Mouse (Mus musculus) MEL (cell line): ENCODE data around the gene Lman1l. TPM values are rescaled to one million over a fixed set of nuclear protein-coding genes. Genes with fewer than 3 reads are reported as not detected.

Experiments
- DNase-seq: peaks from one replicate; pipeline ENCODE4 v3.0.0; 2011; ENCODE audit warnings: low read depth, low spot score
- H3K27ac ChIP-seq: 2 replicates; pipeline ENCODE4 v1.5.1; 2012; ENCODE audit warnings: low read depth, mild to moderate bottlenecking, control low read depth, low read length, moderate library complexity; ENCODE audit not compliant: control insufficient read depth
- H3K27me3 ChIP-seq, 2 experiments: fragments of 150-350 bp in 1 of 2; sonication (generic) in 1 of 2; 2 replicates each; pipeline ENCODE4 v1.6.1; 2012; ENCODE audit warnings: low read length in 2 of 2, mild to moderate bottlenecking in 2 of 2, improper control_type of control experiment in 1 of 2, moderate library complexity in 1 of 2; ENCODE audit not compliant: insufficient read depth in 2 of 2, control insufficient read depth in 1 of 2
- H3K36me3 ChIP-seq, 2 experiments: 2 replicates each; pipeline ENCODE4 v1.6.1; 2012 to 2014; ENCODE audit warnings: low read length in 2 of 2, improper control_type of control experiment in 1 of 2, inconsistent platforms in 1 of 2, mild to moderate bottlenecking in 1 of 2; ENCODE audit not compliant: insufficient read depth in 2 of 2, control insufficient read depth in 1 of 2
- H3K4me1 ChIP-seq, 2 experiments: fragments of 150-350 bp in 1 of 2; sonication (generic) in 1 of 2; 2 replicates each; pipeline ENCODE4 v1.6.1; 2012; ENCODE audit warnings: low read length in 2 of 2, improper control_type of control experiment in 1 of 2, mild to moderate bottlenecking in 1 of 2; ENCODE audit not compliant: insufficient read depth in 2 of 2, control insufficient read depth in 1 of 2
- H3K4me3 ChIP-seq, 2 experiments: fragments of 150-350 bp in 1 of 2; sonication (generic) in 1 of 2; 2 replicates each; pipeline ENCODE4 v1.5.1; 2012; ENCODE audit warnings: low read depth in 2 of 2, low read length in 2 of 2, mild to moderate bottlenecking in 2 of 2, moderate library complexity in 2 of 2, control low read depth in 1 of 2, improper control_type of control experiment in 1 of 2; ENCODE audit not compliant: control insufficient read depth in 1 of 2, insufficient read depth in 1 of 2
- H3K79me2 ChIP-seq: 2 replicates; pipeline ENCODE4 v1.6.1; 2012; ENCODE audit warnings: mild to moderate bottlenecking, low read length, moderate library complexity; ENCODE audit not compliant: control insufficient read depth, poor library complexity, insufficient read depth
- H3K9ac ChIP-seq: 2 replicates; pipeline ENCODE4 v1.6.1; 2012; ENCODE audit warnings: low read depth, mild to moderate bottlenecking, control low read depth, low read length, moderate library complexity; ENCODE audit not compliant: control insufficient read depth, poor library complexity, severe bottlenecking
- H3K9me3 ChIP-seq: fragments of 150-350 bp; sonication (generic); replicated peaks from 2 replicates; pipeline ENCODE4 v1.6.1; 2012; ENCODE audit warnings: mild to moderate bottlenecking, low read length, improper control_type of control experiment, moderate library complexity; ENCODE audit not compliant: insufficient read depth
- CHD2 ChIP-seq: IDR thresholded peaks from 2 replicates; pipeline ENCODE4 v1.6.1; 2011; ENCODE audit warnings: low read length, improper control_type of control experiment
- CTCF ChIP-seq, 3 experiments: IDR thresholded peaks in 2 of 3; conservative IDR thresholded peaks in 1 of 3; 2 replicates each; pipeline ENCODE4 v1.5.1; 2011 to 2012; ENCODE audit warnings: low read length in 3 of 3, low read depth in 2 of 3, mild to moderate bottlenecking in 2 of 3, improper control_type of control experiment in 1 of 3, inconsistent platforms in 1 of 3, mixed read lengths in 1 of 3, moderate library complexity in 1 of 3; ENCODE audit not compliant: control insufficient read depth in 1 of 3, insufficient read depth in 1 of 3, poor library complexity in 1 of 3, severe bottlenecking in 1 of 3
- E2F4 ChIP-seq: IDR thresholded peaks from 2 replicates; pipeline ENCODE4 v1.6.1; 2011; ENCODE audit warnings: low read depth, low read length, improper control_type of control experiment, borderline replicate concordance
- ELF1 ChIP-seq: IDR thresholded peaks from 2 replicates; pipeline ENCODE4 v1.6.1; 2014; ENCODE audit warnings: low read depth, mild to moderate bottlenecking, inconsistent platforms, low read length, improper control_type of control experiment, moderate library complexity
- EP300 ChIP-seq, 2 experiments: IDR thresholded peaks; 2 replicates each; pipeline ENCODE4 v1.6.1; 2011; ENCODE audit warnings: improper control_type of control experiment in 2 of 2, low read length in 2 of 2, low read depth in 1 of 2, mild to moderate bottlenecking in 1 of 2
- ETS1 ChIP-seq: IDR thresholded peaks from 2 replicates; pipeline ENCODE4 v1.6.1; 2012; ENCODE audit warnings: low read depth, mild to moderate bottlenecking, inconsistent platforms, low read length, improper control_type of control experiment, moderate library complexity
- GABPA ChIP-seq: IDR thresholded peaks from 2 replicates; pipeline ENCODE4 v1.6.1; 2012; ENCODE audit warnings: low read depth, mild to moderate bottlenecking, inconsistent platforms, low read length, improper control_type of control experiment, moderate library complexity
- JUND ChIP-seq: IDR thresholded peaks from 2 replicates; pipeline ENCODE4 v1.6.1; 2011; ENCODE audit warnings: low read depth, mild to moderate bottlenecking, improper control_type of control experiment, low read length
- MAFK ChIP-seq: IDR thresholded peaks from 2 replicates; pipeline ENCODE4 v1.6.1; 2011; ENCODE audit warnings: low read depth, mild to moderate bottlenecking, low read length, improper control_type of control experiment, borderline replicate concordance
- MYB ChIP-seq: IDR thresholded peaks from 2 replicates; pipeline ENCODE4 v1.6.1; 2011; ENCODE audit warnings: mild to moderate bottlenecking, low read depth, low read length, improper control_type of control experiment
- MYC ChIP-seq: IDR thresholded peaks from 2 replicates; pipeline ENCODE4 v1.6.1; 2011; ENCODE audit warnings: low read depth, mild to moderate bottlenecking, low read length, improper control_type of control experiment, moderate library complexity
- NELFE ChIP-seq: IDR thresholded peaks from 2 replicates; pipeline ENCODE4 v1.6.1; 2011; ENCODE audit warnings: low read depth, low read length, improper control_type of control experiment
- POLR2AphosphoS5 ChIP-seq: IDR thresholded peaks from 2 replicates; pipeline ENCODE4 v1.6.1; 2012; ENCODE audit warnings: low read depth, borderline replicate concordance, mild to moderate bottlenecking, inconsistent platforms, low read length, moderate library complexity, mixed read lengths
- SIN3A ChIP-seq: IDR thresholded peaks from 2 replicates; pipeline ENCODE4 v1.6.1; 2012; ENCODE audit warnings: low read length, improper control_type of control experiment, inconsistent platforms
- TCF12 ChIP-seq: IDR thresholded peaks from 2 replicates; pipeline ENCODE4 v1.6.1; 2014; ENCODE audit warnings: low read depth, mild to moderate bottlenecking, inconsistent platforms, low read length, improper control_type of control experiment, moderate library complexity
- ZKSCAN1 ChIP-seq: IDR thresholded peaks from 2 replicates; pipeline ENCODE4 v1.6.1; 2012; ENCODE audit warnings: low read depth, mild to moderate bottlenecking, inconsistent platforms, low read length, improper control_type of control experiment, moderate library complexity
- ZMIZ1 ChIP-seq: IDR thresholded peaks from 2 replicates; pipeline ENCODE4 v1.6.1; 2012; ENCODE audit warnings: low read depth, mild to moderate bottlenecking, inconsistent platforms, low read length, improper control_type of control experiment, moderate library complexity
- ZNF384 ChIP-seq: IDR thresholded peaks from 2 replicates; pipeline ENCODE4 v1.6.1; 2012; ENCODE audit warnings: low read depth, mild to moderate bottlenecking, inconsistent platforms, low read length, improper control_type of control experiment
- polyA plus RNA-seq, 2 experiments: library from polyadenylated mRNA; stranded (reverse) in 1 of 2; unstranded in 1 of 2; fragments of >175 nt in 1 of 2; fragments of >200 nt in 1 of 2; gene quantifications; 2 replicates each; pipeline versions ENCODE4 v1.2.1 to v1.2.4; 2012; ENCODE audit warnings: low replicate concordance in 2 of 2, low read depth in 1 of 2; ENCODE audit not compliant: insufficient read length in 2 of 2, insufficient read depth in 1 of 2, missing spikeins in 1 of 2
- total RNA-seq: library from RNA; depleted of rRNA; stranded (reverse); fragments of 300-350 nt; gene quantifications from 2 replicates; pipeline ENCODE4 v1.2.3, GENCODE M21; 2012; rRNA removed

Lman1l gene
- total RNA-seq (0.08 TPM in 1 of 2 replicates, not detected in the other), polyA plus RNA-seq (under 1 TPM in 1 of 2 experiments, not detected in 1; 0.11 TPM)

DNA sequence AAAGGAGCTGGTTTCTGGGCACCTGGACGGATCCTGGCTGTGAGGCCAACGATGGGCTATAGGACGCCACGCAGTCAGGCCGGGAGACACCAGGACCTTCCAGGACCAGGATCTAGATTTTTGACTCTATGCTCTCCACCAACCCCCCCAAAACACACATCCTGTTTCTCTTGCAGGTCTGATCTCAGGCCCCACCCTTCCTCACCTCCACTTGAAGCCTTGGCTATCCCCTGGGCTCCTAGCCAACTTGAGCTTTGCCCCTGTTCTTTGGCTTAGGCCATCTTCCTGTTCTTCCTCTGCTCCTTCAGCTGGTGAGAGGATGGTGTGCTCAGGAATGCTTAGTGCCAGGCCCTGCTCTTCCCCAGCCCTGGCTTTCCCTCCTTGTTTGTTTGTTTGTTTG, at the start of gene Lman1l:
Gene Lman1l (minus strand): TSS at position 101 of the 400 bp plus-strand sequence.
- no peak within 1 kb of the TSS for H3K4me3 ChIP-seq
- H3K4me1 ChIP-seq, result peaks cover 0 to 7% of the 10 kb centered on the region in 2 experiments; a peak in 1 of 4 replicates
- H3K36me3 ChIP-seq, result no peaks in the 10 kb centered on the region
- no peaks in the 10 kb centered on the region for H3K79me2 ChIP-seq
- H3K27ac ChIP-seq, result no peak within 1 kb of the TSS
- H3K9ac ChIP-seq, result no peak within 1 kb of the TSS
- TF ChIP-seq EP300 (IDR thresholded peaks at IDR 0.05; ENCODE audit: low read depth in 1 of 2, low read length in 2 of 2) (no peak), GABPA (no peak), ETS1 (no peak), SIN3A (no peak), JUND (no peak), E2F4 (no peak), MAFK (no peak), CTCF (IDR thresholded peaks at IDR 0.05 in 2 of 3, conservative IDR thresholded peaks at IDR 0.05 in 1 of 3; ENCODE audit: control insufficient read depth in 1 of 3, insufficient read depth in 1 of 3, low read depth in 2 of 3, low read length in 3 of 3, poor library complexity in 1 of 3, severe bottlenecking in 1 of 3) (no peak), MYC (no peak), POLR2AphosphoS5 (no peak), ZNF384 (no peak), MYB (no peak), ZKSCAN1 (no peak), NELFE (no peak)
- H3K27me3 ChIP-seq, result no peaks in the 10 kb centered on the region
- no peaks in the 10 kb centered on the region for H3K9me3 ChIP-seq
- no peak for DNase-seq

DNA sequence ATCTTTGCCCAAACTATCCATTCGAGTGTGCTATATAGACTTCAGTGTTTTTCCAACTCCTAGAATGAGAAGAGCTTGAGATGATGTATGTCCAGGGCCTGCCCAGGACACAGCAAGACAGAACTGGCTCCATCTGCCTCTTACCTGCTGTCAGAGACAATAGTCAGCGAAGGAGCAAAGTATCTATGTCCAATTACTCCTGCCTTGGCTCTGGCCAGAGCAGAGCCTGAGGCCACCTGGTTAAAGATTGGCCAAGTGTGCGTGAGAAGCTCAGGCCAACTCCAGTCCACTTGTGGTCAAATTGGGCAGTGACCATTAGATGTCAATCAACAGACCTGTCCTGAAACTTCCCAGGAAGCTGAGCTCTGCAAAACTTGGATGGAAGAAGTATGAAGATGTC, 49.0 kb upstream of the Lman1l start:
- no peak overlapping the region for H3K4me3 ChIP-seq
- no peaks in the 10 kb centered on the region for H3K9me3 ChIP-seq
- no peaks in the 10 kb centered on the region for H3K4me1 ChIP-seq
- H3K27ac ChIP-seq, result no peak overlapping the region
- H3K9ac ChIP-seq, result no peak overlapping the region
- no peaks in the 10 kb centered on the region for H3K36me3 ChIP-seq
- DNase-seq, result no peak
- H3K79me2 ChIP-seq, result no peaks in the 10 kb centered on the region
- TF ChIP-seq ZNF384 (no peak), CHD2 (no peak), MYC (no peak), TCF12 (no peak), ZMIZ1 (no peak), ELF1 (no peak)
- H3K27me3 ChIP-seq, result peaks cover 0 to 6% of the 10 kb centered on the region in 2 experiments; a peak in 2 of 4 replicates
